Mouse (Mus musculus): ENCODE results near the gene H2-DMb2.

DNA sequence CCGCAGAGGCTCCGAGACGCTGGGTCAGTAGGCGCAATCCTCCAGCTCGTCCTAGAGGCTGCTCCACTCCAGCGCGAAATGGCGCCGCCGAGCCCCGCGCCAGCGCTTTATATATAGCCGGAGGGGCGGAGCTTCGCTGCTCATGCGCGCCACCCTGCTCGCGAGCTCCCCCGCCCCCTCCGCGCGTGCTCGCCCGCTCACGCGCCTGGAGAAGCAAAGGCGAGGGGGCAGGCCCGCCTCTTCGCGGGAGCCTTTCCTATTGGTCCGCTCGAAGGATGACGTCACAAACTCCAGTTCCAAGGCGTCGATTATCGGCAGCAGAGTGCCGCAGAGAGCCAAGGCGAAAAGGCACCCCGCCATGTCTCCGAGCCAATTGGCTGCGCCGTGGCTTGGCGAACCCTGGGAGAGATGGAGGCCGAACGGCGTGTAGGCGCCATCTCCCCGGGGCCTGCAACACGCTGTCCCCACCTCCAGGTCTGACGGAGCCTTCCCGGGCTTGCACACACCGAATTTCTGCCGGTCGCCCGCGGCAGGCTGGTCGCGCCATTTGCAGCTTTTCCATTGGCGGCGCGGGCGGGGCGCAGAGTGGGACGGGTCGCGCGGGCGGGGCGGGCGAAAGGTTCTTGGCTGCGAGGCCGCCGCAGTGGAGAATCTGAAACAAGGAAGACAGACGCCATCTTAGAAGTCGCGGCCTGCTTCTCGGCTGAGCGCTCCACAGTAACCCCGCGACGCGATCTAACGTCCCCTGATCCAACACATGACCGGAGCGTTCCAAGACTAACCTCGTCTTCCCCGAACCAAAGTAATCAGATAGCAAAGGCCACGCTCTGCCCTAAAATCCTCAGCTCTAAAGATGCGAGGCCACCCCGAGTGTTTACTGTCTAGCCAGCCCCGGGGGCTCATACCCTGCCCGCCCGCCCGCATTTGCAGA is 23.6 kb upstream of the H2-DMb2 start, which contains the start of gene H2-DMa:
- no peak for TF ChIP-seq CTCF (conservative IDR thresholded peaks at IDR 0.05; ENCODE audit: low read length)
- TF ChIP-seq NANOG (IDR thresholded peaks at IDR 0.05; ENCODE audit: borderline replicate concordance, low read length), result no peak
- TF ChIP-seq POU5F1 (IDR thresholded peaks at IDR 0.05; ENCODE audit: borderline replicate concordance, low read length), result no peak
